Mouse (Mus musculus) liver, embryonic 13.5 days (tissue): ENCODE results near the gene Lrig2. TPM values are rescaled to one million over a fixed set of nuclear protein-coding genes. Genes with fewer than 3 reads are reported as not detected.

Experiments
- ATAC-seq: fragments of 200-750 bp; cut with Nextera tagmentation; 2 replicates; pipeline ENCODE4 v1.8.0; 2017; ENCODE audit warnings: low read depth, mild to moderate bottlenecking, moderate number of reproducible peaks, moderate library complexity
- DNase-seq: peaks from one replicate; pipeline ENCODE4 v3.0.0; 2022
- H3K27ac ChIP-seq: fragments of 300-500 bp; sonication (generic); 2 replicates; pipeline ENCODE4 v1.5.1; 2015; ENCODE audit warnings: moderate library complexity, mild to moderate bottlenecking, inconsistent platforms
- H3K27me3 ChIP-seq: fragments of 300-500 bp; sonication (generic); 2 replicates; pipeline ENCODE4 v1.6.1; 2015; ENCODE audit warnings: mild to moderate bottlenecking, inconsistent platforms
- H3K36me3 ChIP-seq: fragments of 300-500 bp; sonication (generic); 2 replicates; pipeline ENCODE4 v1.6.1; 2015; ENCODE audit warnings: mild to moderate bottlenecking, inconsistent platforms
- H3K4me1 ChIP-seq: fragments of 300-500 bp; sonication (generic); replicated peaks from 2 replicates; pipeline ENCODE4 v1.6.1; 2015; ENCODE audit warnings: inconsistent platforms
- H3K4me2 ChIP-seq: fragments of 300-500 bp; sonication (generic); 2 replicates; pipeline ENCODE4 v1.6.1; 2015; ENCODE audit warnings: inconsistent platforms, mild to moderate bottlenecking, moderate library complexity
- H3K4me3 ChIP-seq: fragments of 300-500 bp; sonication (generic); replicated peaks from 2 replicates; pipeline ENCODE4 v1.5.1; 2015; ENCODE audit warnings: mild to moderate bottlenecking, inconsistent platforms
- H3K9ac ChIP-seq: fragments of 300-500 bp; sonication (generic); 2 replicates; pipeline ENCODE4 v1.6.1; 2015; ENCODE audit warnings: mild to moderate bottlenecking, inconsistent platforms
- H3K9me3 ChIP-seq: fragments of 300-500 bp; sonication (generic); replicated peaks from 2 replicates; pipeline ENCODE4 v1.6.1; 2016; ENCODE audit warnings: inconsistent platforms
- whole genome bisulfite sequencing: fragments of 180-500 bp; shearing (Covaris S2); methylation state at CpG from one replicate; pipeline ENCODE4 v1.1.7; 2015; ENCODE audit not compliant: insufficient replicate concordance; 5-methylcytosine and 5-hydroxymethylcytosine counted together
- polyA plus RNA-seq: library from polyadenylated mRNA; unstranded; fragments of >200 nt; fragmentation: Nextera tagmentation; extraction: Ambion mirVana; gene quantifications from 2 replicates; pipeline ENCODE4 v1.2.1, GENCODE M21; 2015

Gene Lrig2
- polyA plus RNA-seq, 1 experiment from 2014 or later = 2.8 TPM

- Histone ChIP-seq H3K27me3 (no peaks in the 10 kb centered on the region), H3K9me3 (no peaks in the 10 kb centered on the region), H3K27ac (no peak overlapping the region), H3K4me1 (peaks cover 15% of the 10 kb centered on the region; the same call in 1 of the 2 replicates), H3K4me2 (no peak overlapping the region), H3K9ac (no peak overlapping the region), H3K36me3 (no peaks in the 10 kb centered on the region), H3K4me3 (no peak overlapping the region)
- WGBS = 49% methylated on average over 2 of the region's 2 CpGs
- DNase-seq = no peak
- ATAC-seq = no peak
Measured at GRCm38 (mm10) chr3:104525516-104525915, 13.8 kb upstream of the Lrig2 start.

GRCm38 (mm10) chr3:104525029-104525428 is 13.3 kb upstream of the Lrig2 start:
- whole genome bisulfite sequencing = 12% methylated on average over 1 of the region's 1 CpGs
- Histone ChIP-seq H3K4me3 (no peak overlapping the region), H3K4me1 (peaks cover 15% of the 10 kb centered on the region; the same call in 1 of the 2 replicates), H3K9ac (no peak overlapping the region), H3K27me3 (no peaks in the 10 kb centered on the region), H3K36me3 (no peaks in the 10 kb centered on the region), H3K4me2 (no peak overlapping the region), H3K9me3 (no peaks in the 10 kb centered on the region), H3K27ac (no peak overlapping the region)
- no peak for DNase-seq
- ATAC-seq = no peak

- no peak for DNase-seq
- Histone ChIP-seq H3K4me3 (no peak overlapping the region), H3K27ac (no peak overlapping the region), H3K9me3 (no peaks in the 10 kb centered on the region), H3K27me3 (no peaks in the 10 kb centered on the region), H3K9ac (no peak overlapping the region), H3K4me2 (no peak overlapping the region), H3K36me3 (no peaks in the 10 kb centered on the region), H3K4me1 (peaks cover 15% of the 10 kb centered on the region)
- 24% methylated on average over 4 of the region's 4 CpGs for WGBS
- peak; percentile 53 for ATAC-seq
Measured at GRCm38 (mm10) chr3:104523333-104523871, 11.7 kb upstream of the Lrig2 start.

GRCm38 (mm10) chr3:104521341-104521924 is 9.7 kb upstream of the Lrig2 start:
- Histone ChIP-seq H3K36me3 (no peaks in the 10 kb centered on the region), H3K27me3 (no peaks in the 10 kb centered on the region), H3K4me3 (no peak overlapping the region), H3K27ac (no peak overlapping the region), H3K9me3 (no peaks in the 10 kb centered on the region), H3K4me2 (no peak overlapping the region), H3K9ac (no peak overlapping the region), H3K4me1 (peaks cover 15% of the 10 kb centered on the region)
- 51% methylated on average over 3 of the region's 3 CpGs for WGBS
- ATAC-seq (no peak), DNase-seq (no peak)

GRCm38 (mm10) chr3:104520471-104520870 is 8.8 kb upstream of the Lrig2 start:
- no peaks in the 10 kb centered on the region for H3K9me3 ChIP-seq
- DNase-seq = no peak
- 32% methylated on average over 3 of the region's 3 CpGs for WGBS
- ATAC-seq = no peak
- no peak overlapping the region for H3K9ac ChIP-seq
- H3K4me3 ChIP-seq = no peak overlapping the region
- H3K4me1 ChIP-seq = peaks cover 15% of the 10 kb centered on the region
- H3K27me3 ChIP-seq = no peaks in the 10 kb centered on the region
- H3K4me2 ChIP-seq = no peak overlapping the region
- no peak overlapping the region for H3K27ac ChIP-seq
- H3K36me3 ChIP-seq = no peaks in the 10 kb centered on the region

- Histone ChIP-seq H3K4me2 (no peak overlapping the region), H3K27me3 (no peaks in the 10 kb centered on the region), H3K9ac (no peak overlapping the region), H3K4me3 (no peak overlapping the region), H3K36me3 (no peaks in the 10 kb centered on the region), H3K4me1 (peaks cover 9% of the 10 kb centered on the region), H3K9me3 (no peaks in the 10 kb centered on the region), H3K27ac (no peak overlapping the region)
- DNase-seq (no peak), ATAC-seq (peak; percentile 26; the same call in 1 of the 2 replicates)
- 55% methylated on average over 6 of the region's 6 CpGs for WGBS
Measured at GRCm38 (mm10) chr3:104518931-104519330, 7.2 kb upstream of the Lrig2 start.

GRCm38 (mm10) chr3:104518411-104518810 is 6.7 kb upstream of the Lrig2 start:
- ATAC-seq = no peak

GRCm38 (mm10) chr3:104517161-104517560 is 5.4 kb upstream of the Lrig2 start:
- 68% methylated on average over 5 of the region's 5 CpGs for WGBS
- DNase-seq = no peak

More at GRCm38 (mm10) chr3:104518411-104518810, 6.7 kb upstream of the Lrig2 start:
- no peak overlapping the region for H3K27ac ChIP-seq
- H3K27me3 ChIP-seq = no peaks in the 10 kb centered on the region
- whole genome bisulfite sequencing = 24% methylated on average over 3 of the region's 3 CpGs
- no peaks in the 10 kb centered on the region for H3K9me3 ChIP-seq
- DNase-seq = no peak
- H3K4me3 ChIP-seq = no peak overlapping the region
- H3K9ac ChIP-seq = no peak overlapping the region
- H3K4me2 ChIP-seq = no peak overlapping the region
- no peaks in the 10 kb centered on the region for H3K36me3 ChIP-seq
- H3K4me1 ChIP-seq = peaks cover 5% of the 10 kb centered on the region

GRCm38 (mm10) chr3:104514510-104514909 is 2.8 kb upstream of the Lrig2 start:
- no peak for DNase-seq
- Histone ChIP-seq H3K4me2 (no peak overlapping the region), H3K36me3 (no peaks in the 10 kb centered on the region), H3K9ac (no peak overlapping the region), H3K4me3 (no peak overlapping the region), H3K27me3 (no peaks in the 10 kb centered on the region), H3K4me1 (peaks cover 24% of the 10 kb centered on the region), H3K27ac (no peak overlapping the region), H3K9me3 (no peaks in the 10 kb centered on the region)
- 72% methylated on average over 2 of the region's 2 CpGs for WGBS
- no peak for ATAC-seq

More at GRCm38 (mm10) chr3:104517161-104517560, 5.4 kb upstream of the Lrig2 start:
- H3K9me3 ChIP-seq = no peaks in the 10 kb centered on the region
- ATAC-seq = no peak
- H3K4me1 ChIP-seq = peaks cover 12% of the 10 kb centered on the region
- H3K4me2 ChIP-seq = no peak overlapping the region
- no peak overlapping the region for H3K9ac ChIP-seq
- no peak overlapping the region for H3K27ac ChIP-seq
- no peaks in the 10 kb centered on the region for H3K27me3 ChIP-seq
- no peak overlapping the region for H3K4me3 ChIP-seq
- H3K36me3 ChIP-seq = no peaks in the 10 kb centered on the region

GRCm38 (mm10) chr3:104512424-104512748 is 668 bp upstream of the Lrig2 start:
- DNase-seq = no peak
- H3K9ac ChIP-seq = peak overlapping the region; percentile 74
- no peak for ATAC-seq
- H3K9me3 ChIP-seq = no peaks in the 10 kb centered on the region
- peak overlapping the region; percentile 81 for H3K4me2 ChIP-seq
- H3K27ac ChIP-seq = peak overlapping the region; percentile 88
- H3K27me3 ChIP-seq = no peaks in the 10 kb centered on the region
- WGBS = 6% methylated on average over 5 of the region's 5 CpGs
- peak overlapping the region; percentile 97 for H3K4me3 ChIP-seq
- H3K36me3 ChIP-seq = no peaks in the 10 kb centered on the region
- H3K4me1 ChIP-seq = peaks cover 31% of the 10 kb centered on the region

- ATAC-seq (no peak), DNase-seq (no peak)
- Histone ChIP-seq H3K9ac (peak overlapping the region; percentile 94), H3K36me3 (no peaks in the 10 kb centered on the region), H3K4me1 (peaks cover 39% of the 10 kb centered on the region), H3K4me3 (peak overlapping the region; percentile 97), H3K9me3 (no peaks in the 10 kb centered on the region), H3K27ac (peak overlapping the region; percentile 89; the same call in 1 of the 2 replicates), H3K27me3 (no peaks in the 10 kb centered on the region), H3K4me2 (peak overlapping the region; percentile 81)
- 1% methylated on average over 14 of the region's 14 CpGs for WGBS
Measured at GRCm38 (mm10) chr3:104510771-104511429, 818 bp downstream of the Lrig2 start.
